Mouse (Mus musculus): ENCODE measurements at regions not wholly inside any gene's neighbourhood (a gene's known extent, or its start where the extent isn't known, plus 50 kb on each side); places are given as distances from the start of the nearest gene placed in this dataset.

DNA sequence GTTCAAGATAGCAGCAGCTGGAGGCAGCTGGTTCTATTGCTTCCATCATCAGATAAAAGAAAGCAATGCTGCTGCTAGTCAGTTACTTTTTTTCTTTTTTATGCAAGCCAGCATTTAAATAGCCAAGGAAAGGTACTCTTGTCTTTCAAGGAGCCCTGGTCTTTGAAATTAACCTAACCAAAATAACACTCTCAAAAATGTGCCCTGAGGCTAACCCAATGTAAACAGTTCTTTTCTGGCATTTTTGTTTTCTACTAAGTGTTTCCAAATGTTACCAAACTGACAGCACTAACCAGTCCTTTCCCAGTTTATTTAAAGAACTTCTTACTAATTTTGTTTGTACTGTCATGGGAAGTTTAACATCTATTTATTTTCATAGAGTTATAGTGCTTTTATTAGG, 129.0 kb downstream of the Casp12 start:
- no peak for TF ChIP-seq CTCF (IDR thresholded peaks at IDR 0.05; ENCODE audit: low read depth)
- no peak for TF ChIP-seq EP300 (optimal IDR thresholded peaks at IDR 0.05)
